Mouse (Mus musculus) kidney, embryonic 15.5 days (tissue): ENCODE data around the gene Serpinc1. TPM values are rescaled to one million over a fixed set of nuclear protein-coding genes. Genes with fewer than 3 reads are reported as not detected.

Experiments used
- ATAC-seq: fragments of 200-750 bp; cut with Nextera tagmentation; replicated peaks from 2 replicates; pipeline ENCODE4 v1.8.0; 2017; ENCODE audit warnings: moderate TSS enrichment; ENCODE audit not compliant: low FRiP score
- H3K27ac ChIP-seq: fragments of 300-500 bp; sonication (generic); 2 replicates; pipeline ENCODE4 v1.5.1; 2015; ENCODE audit warnings: mild to moderate bottlenecking, inconsistent platforms
- H3K27me3 ChIP-seq: fragments of 300-500 bp; sonication (generic); 2 replicates; pipeline ENCODE4 v1.6.1; 2015; ENCODE audit warnings: inconsistent platforms
- H3K36me3 ChIP-seq: fragments of 300-500 bp; sonication (generic); 2 replicates; pipeline ENCODE4 v1.6.1; 2015; ENCODE audit warnings: inconsistent platforms
- H3K4me1 ChIP-seq: fragments of 300-500 bp; sonication (generic); 2 replicates; pipeline ENCODE4 v1.6.1; 2015; ENCODE audit warnings: inconsistent platforms
- H3K4me2 ChIP-seq: fragments of 300-500 bp; sonication (generic); 2 replicates; pipeline ENCODE4 v1.6.1; 2015; ENCODE audit warnings: moderate library complexity, mild to moderate bottlenecking, inconsistent platforms
- H3K4me3 ChIP-seq: fragments of 300-500 bp; sonication (generic); replicated peaks from 2 replicates; pipeline ENCODE4 v1.5.1; 2015; ENCODE audit warnings: mild to moderate bottlenecking, inconsistent platforms
- H3K9ac ChIP-seq: fragments of 300-500 bp; sonication (generic); 2 replicates; pipeline ENCODE4 v1.6.1; 2015; ENCODE audit warnings: mild to moderate bottlenecking, inconsistent platforms
- H3K9me3 ChIP-seq: fragments of 300-500 bp; sonication (generic); replicated peaks from 2 replicates; pipeline ENCODE4 v1.6.1; 2016; ENCODE audit warnings: inconsistent platforms
- WGBS: fragments of 180-500 bp; shearing (Covaris S2); methylation state at CpG from one replicate; pipeline ENCODE4 v1.1.7; 2015; ENCODE audit warnings: mixed read lengths; 5-methylcytosine and 5-hydroxymethylcytosine counted together
- polyA plus RNA-seq: library from polyadenylated mRNA; unstranded; fragments of >200 nt; fragmentation: Nextera tagmentation; extraction: Ambion mirVana; gene quantifications from 2 replicates; pipeline ENCODE4 v1.2.1, GENCODE M21; 2015

The Serpinc1 gene
- polyA plus RNA-seq, 1 experiment from 2014 or later = 6.8 TPM

GRCm38 (mm10) chr1:161037599-161037998 is 59.2 kb downstream of the Serpinc1 start:
- WGBS = 16% methylated on average over 3 of the region's 3 CpGs
- H3K9me3 ChIP-seq = no peaks in the 10 kb centered on the region
- peaks cover 16% of the 10 kb centered on the region for H3K4me1 ChIP-seq
- peak overlapping the region; percentile 70 for H3K27ac ChIP-seq
- no peak for ATAC-seq
- peak overlapping the region; percentile 88 for H3K4me3 ChIP-seq
- H3K4me2 ChIP-seq = peak overlapping the region; percentile 63
- H3K27me3 ChIP-seq = no peaks in the 10 kb centered on the region
- peak overlapping the region; percentile 50 for H3K9ac ChIP-seq
- H3K36me3 ChIP-seq = peaks cover 40% of the 10 kb centered on the region

GRCm38 (mm10) chr1:161038004-161038403 is 59.6 kb downstream of the Serpinc1 start:
- Histone ChIP-seq H3K9me3 (no peaks in the 10 kb centered on the region), H3K4me3 (peak overlapping the region; percentile 88), H3K4me2 (peak overlapping the region; percentile 63), H3K9ac (no peak overlapping the region), H3K27me3 (no peaks in the 10 kb centered on the region), H3K36me3 (peaks cover 39% of the 10 kb centered on the region), H3K27ac (0 out of 2 replicates have a peak overlapping the region, but pooled peaks have one; percentile 14), H3K4me1 (peaks cover 16% of the 10 kb centered on the region)
- WGBS = 30% methylated on average over 3 of the region's 3 CpGs
- ATAC-seq = no peak

GRCm38 (mm10) chr1:161038968-161039721 is 60.8 kb downstream of the Serpinc1 start:
- Histone ChIP-seq H3K4me2 (no peak overlapping the region), H3K27me3 (no peaks in the 10 kb centered on the region), H3K9ac (no peak overlapping the region), H3K9me3 (no peaks in the 10 kb centered on the region), H3K27ac (peak overlapping the region; percentile 64), H3K36me3 (peaks cover 39% of the 10 kb centered on the region), H3K4me1 (peaks cover 10% of the 10 kb centered on the region), H3K4me3 (no peak overlapping the region)
- no peak for ATAC-seq
- WGBS = 11% methylated on average over 3 of the region's 3 CpGs

DNA sequence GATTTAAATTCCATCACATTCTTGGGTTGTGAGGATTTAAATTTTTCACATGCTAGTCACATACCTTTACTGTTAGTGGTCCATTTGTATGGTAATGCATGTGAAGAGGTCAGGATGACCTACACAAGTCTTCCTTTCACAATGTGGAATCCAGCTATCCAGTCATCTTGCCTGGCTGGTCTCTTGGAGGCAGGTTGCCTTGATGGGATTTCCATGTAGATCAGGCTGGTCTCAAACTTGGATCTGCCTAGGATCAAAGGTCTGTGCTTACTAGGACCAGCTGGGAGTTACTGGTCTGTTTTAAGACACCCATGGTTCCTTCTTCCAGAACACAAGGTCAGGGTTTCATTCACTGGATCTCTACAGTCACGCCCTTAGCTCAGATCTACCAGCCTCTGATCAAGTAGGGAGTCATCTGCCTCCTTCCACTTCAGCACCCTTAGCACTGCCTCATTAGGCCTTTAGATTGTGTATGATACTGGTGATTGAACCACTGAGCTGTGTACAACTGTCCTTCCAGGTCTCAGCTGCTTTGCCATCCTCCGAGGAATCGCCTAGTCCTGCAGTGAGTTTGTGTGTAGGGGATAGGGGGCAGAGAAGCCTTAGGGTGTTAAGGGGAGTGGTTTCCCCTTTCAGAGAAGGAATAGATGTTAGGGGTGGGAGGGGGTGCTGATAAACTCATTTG is 61.5 kb downstream of the Serpinc1 start:
- peaks cover 46% of the 10 kb centered on the region for H3K36me3 ChIP-seq
- no peak overlapping the region for H3K4me2 ChIP-seq
- no peak overlapping the region for H3K4me3 ChIP-seq
- H3K27me3 ChIP-seq = no peaks in the 10 kb centered on the region
- H3K4me1 ChIP-seq = peaks cover 10% of the 10 kb centered on the region
- H3K9ac ChIP-seq = no peak overlapping the region
- H3K27ac ChIP-seq = peak overlapping the region; percentile 64
- peak; percentile 66 for ATAC-seq
- 7% methylated on average over 3 of the region's 3 CpGs for WGBS
- H3K9me3 ChIP-seq = no peaks in the 10 kb centered on the region

- Histone ChIP-seq H3K4me3 (no peak overlapping the region), H3K9ac (no peak overlapping the region), H3K27ac (peak overlapping the region; percentile 64), H3K4me2 (no peak overlapping the region), H3K36me3 (peaks cover 51% of the 10 kb centered on the region), H3K27me3 (no peaks in the 10 kb centered on the region), H3K9me3 (no peaks in the 10 kb centered on the region), H3K4me1 (peaks cover 10% of the 10 kb centered on the region)
- no peak for ATAC-seq
- 50% methylated on average over 1 of the region's 1 CpGs for WGBS
Observed at GRCm38 (mm10) chr1:161040426-161040770, 62.0 kb downstream of the Serpinc1 start.

DNA sequence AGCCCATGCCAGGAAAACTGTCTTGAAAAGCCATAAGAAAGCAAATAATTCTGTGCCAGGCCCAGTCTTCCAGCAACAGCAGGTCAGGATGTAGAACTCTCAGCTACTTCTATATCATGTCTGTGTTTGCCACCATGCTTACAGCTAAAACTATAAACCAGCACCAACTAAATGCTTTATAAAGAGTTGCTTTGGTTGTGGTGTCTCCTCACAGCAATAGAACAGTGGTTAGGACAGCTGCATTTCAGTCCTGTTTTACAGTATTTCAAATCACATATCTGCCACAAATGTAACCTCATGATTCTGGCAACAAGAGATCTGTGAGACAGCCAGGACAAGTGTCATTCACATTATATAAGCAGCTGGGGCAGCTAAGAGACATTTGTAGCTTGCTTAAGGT is 62.5 kb downstream of the Serpinc1 start:
- ATAC-seq = no peak
- no peaks in the 10 kb centered on the region for H3K9me3 ChIP-seq
- peaks cover 10% of the 10 kb centered on the region for H3K4me1 ChIP-seq
- H3K27me3 ChIP-seq = no peaks in the 10 kb centered on the region
- H3K9ac ChIP-seq = no peak overlapping the region
- H3K27ac ChIP-seq = peak overlapping the region; percentile 64
- H3K36me3 ChIP-seq = peaks cover 55% of the 10 kb centered on the region
- no peak overlapping the region for H3K4me2 ChIP-seq
- no peak overlapping the region for H3K4me3 ChIP-seq

- H3K27ac ChIP-seq = no peak overlapping the region
- no peaks in the 10 kb centered on the region for H3K27me3 ChIP-seq
- no peak overlapping the region for H3K4me3 ChIP-seq
- H3K4me2 ChIP-seq = no peak overlapping the region
- 88% methylated on average over 7 of the region's 7 CpGs for WGBS
- H3K9ac ChIP-seq = no peak overlapping the region
- no peaks in the 10 kb centered on the region for H3K9me3 ChIP-seq
- H3K36me3 ChIP-seq = peaks cover 56% of the 10 kb centered on the region
- peaks cover 10% of the 10 kb centered on the region for H3K4me1 ChIP-seq
- no peak for ATAC-seq
Observed at GRCm38 (mm10) chr1:161041261-161042020, 63.1 kb downstream of the Serpinc1 start.

- H3K9me3 ChIP-seq = no peaks in the 10 kb centered on the region
- ATAC-seq = no peak
- WGBS = 80% methylated on average over 3 of the region's 3 CpGs
Observed at GRCm38 (mm10) chr1:161046972-161047371, 68.6 kb downstream of the Serpinc1 start.

More at GRCm38 (mm10) chr1:161046972-161047371, 68.6 kb downstream of the Serpinc1 start:
- Histone ChIP-seq H3K27ac (no peak overlapping the region), H3K4me3 (no peak overlapping the region), H3K27me3 (no peaks in the 10 kb centered on the region), H3K4me2 (no peak overlapping the region), H3K9ac (no peak overlapping the region), H3K4me1 (no peaks in the 10 kb centered on the region), H3K36me3 (peaks cover 62% of the 10 kb centered on the region)

Other genes starting within 250 kb of the Serpinc1 start
- gene Rabgap1l, start 185.4 kb upstream of the Serpinc1 start, polyA plus RNA-seq = 10.1 and 10.8 TPM in 2 replicates
- 7.4 TPM in 2 replicates for gene Rc3h1, start 72.2 kb upstream of the Serpinc1 start, polyA plus RNA-seq
- 7.8 and 8.3 TPM in 2 replicates for gene Zbtb37, start 56.3 kb downstream of the Serpinc1 start, polyA plus RNA-seq
- 35.7 and 38.1 TPM in 2 replicates for gene Dars2, start 92.1 kb downstream of the Serpinc1 start, polyA plus RNA-seq
- 30.5 and 30.9 TPM in 2 replicates for gene Cenpl, start 92.1 kb downstream of the Serpinc1 start, polyA plus RNA-seq
- gene Klhl20, start 152.9 kb downstream of the Serpinc1 start, polyA plus RNA-seq = 15.7 and 17.4 TPM in 2 replicates
- gene Ankrd45, start 164.1 kb downstream of the Serpinc1 start, polyA plus RNA-seq = 5.1 and 5.5 TPM in 2 replicates
- 0.27 and 0.32 TPM in 2 replicates for gene Tex50, start 180.7 kb downstream of the Serpinc1 start, polyA plus RNA-seq